Mouse (Mus musculus) cerebellum, adult 2 months (tissue): ENCODE results near the gene Serpinb1a.

Experiments used
- CTCF ChIP-seq: fragments of 200-500 bp; IDR thresholded peaks from 2 replicates; pipeline ENCODE4 v1.5.1; 2011; ENCODE audit warnings: low read depth, mild to moderate bottlenecking, control low read depth, low read length, moderate library complexity, borderline replicate concordance; ENCODE audit not compliant: insufficient read depth
- POLR2A ChIP-seq: fragments of 200-500 bp; IDR thresholded peaks from 2 replicates; pipeline ENCODE4 v1.6.1; 2011; ENCODE audit warnings: low read length, control low read depth, borderline replicate concordance; ENCODE audit not compliant: insufficient read depth

- TF ChIP-seq CTCF (no peak), POLR2A (no peak)
These were observed 9.8 kb upstream of the Serpinb1a start for GRCm38 (mm10) chr13:32860821-32861220.
